Comparison of ENCODE assay signal across 8 mouse cellular contexts in the genomic region with DNA sequence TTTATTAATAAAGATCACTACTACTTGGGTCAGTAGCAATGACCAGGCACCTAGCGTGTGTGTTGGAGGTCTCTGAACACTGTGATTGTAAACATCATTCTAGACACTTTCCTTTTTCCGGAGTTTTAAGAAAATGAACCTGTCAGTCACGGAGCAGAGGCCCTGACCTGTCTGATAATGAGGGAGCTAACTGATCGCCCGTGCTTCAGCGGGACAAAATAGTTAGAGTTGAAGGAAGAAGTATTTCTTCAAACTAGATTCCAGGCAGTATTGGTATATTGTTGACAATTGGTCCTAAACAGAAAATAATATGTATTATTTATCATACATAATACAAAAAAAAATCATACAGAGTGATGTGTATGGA. TPM values are rescaled to one million over a fixed set of nuclear protein-coding genes. Genes with fewer than 3 reads are reported as not detected.
A peak's percentile ranks its signal among the peaks of the same experiment; 100 is the strongest.
DNase-seq lines count a peak whose midpoint lies in the region; ATAC-seq and TF ChIP-seq lines count a peak whose summit lies in the region.

No protein-coding gene starts in this region.

- no peak for TF ChIP-seq CTCF in bone marrow macrophage, adult 2 months (IDR thresholded peaks at IDR 0.05; ENCODE audit: low read depth, low read length)

- no peak for ATAC-seq in kidney, embryonic 16.5 days (ENCODE audit: low FRiP score, low TSS enrichment)
- ATAC-seq in hindbrain, embryonic 16.5 days, result no peak
- ATAC-seq in midbrain, embryonic 16.5 days, result no peak; the same call in 1 of the 2 replicates

- H3K9ac ChIP-seq in kidney, embryonic 16.5 days (replicated peaks; ENCODE audit: low read length), result peak overlapping the region; percentile 94
- H3K9ac ChIP-seq in hindbrain, embryonic 16.5 days (ENCODE audit: low read depth, low read length), result peak overlapping the region; percentile 95
- H3K9ac ChIP-seq in midbrain, embryonic 16.5 days (ENCODE audit: low read depth, low read length), result peak overlapping the region; percentile 90

- no peak for TF ChIP-seq POLR2A in bone marrow macrophage, adult 2 months (IDR thresholded peaks at IDR 0.05; ENCODE audit: borderline replicate concordance, low read depth, low read length)

- H3K4me3 ChIP-seq in kidney, embryonic 16.5 days (ENCODE audit: low read length), result peak overlapping the region; percentile 93
- peak overlapping the region; percentile 90 for H3K4me3 ChIP-seq in bone marrow macrophage, adult 2 months (ENCODE audit: insufficient read depth, low read length)
- H3K4me3 ChIP-seq in hindbrain, embryonic 16.5 days (ENCODE audit: low read length), result peak overlapping the region; percentile 93
- H3K4me3 ChIP-seq in midbrain, embryonic 16.5 days (ENCODE audit: low read depth, low read length), result peak overlapping the region; percentile 81

- peak overlapping the region; percentile 89; the same call in 1 of the 2 replicates for H3K27ac ChIP-seq in kidney, embryonic 16.5 days (ENCODE audit: low read length)
- peak overlapping the region; percentile 50; the same call in 1 of the 2 replicates for H3K27ac ChIP-seq in bone marrow macrophage, adult 2 months (ENCODE audit: insufficient read depth, low read depth, low read length)
- H3K27ac ChIP-seq in hindbrain, embryonic 16.5 days (ENCODE audit: low read depth, low read length), result peak overlapping the region; percentile 90
- peak overlapping the region; percentile 91; the same call in 1 of the 2 replicates for H3K27ac ChIP-seq in midbrain, embryonic 16.5 days (ENCODE audit: low read length)

- no peak for DNase-seq in kidney, adult 11 months
- DNase-seq in ovary, postnatal 36 days (ENCODE audit: low spot score), result no peak
- DNase-seq in Muller cell, postnatal 12 days (ENCODE audit: inconsistent ontology term), result no peak
- no peak for DNase-seq in cerebellum, adult 18-20 months

- H3K9me3 ChIP-seq in kidney, embryonic 16.5 days (ENCODE audit: low read length), result no peaks in the 10 kb centered on the region
- H3K9me3 ChIP-seq in hindbrain, embryonic 16.5 days (ENCODE audit: control insufficient read depth, low read length), result no peaks in the 10 kb centered on the region
- H3K9me3 ChIP-seq in midbrain, embryonic 16.5 days (replicated peaks; ENCODE audit: control insufficient read depth, low read length, poor library complexity, severe bottlenecking), result no peaks in the 10 kb centered on the region

- H3K4me1 ChIP-seq in kidney, embryonic 16.5 days (ENCODE audit: insufficient read depth, low read length), result peaks cover 8% of the 10 kb centered on the region; the same call in 1 of the 2 replicates
- peaks cover 25% of the 10 kb centered on the region for H3K4me1 ChIP-seq in bone marrow macrophage, adult 2 months (ENCODE audit: control insufficient read depth, insufficient read depth, low read length)
- peaks cover 5% of the 10 kb centered on the region for H3K4me1 ChIP-seq in hindbrain, embryonic 16.5 days (ENCODE audit: control insufficient read depth, insufficient read depth, low read depth, low read length)
- peaks cover 11% of the 10 kb centered on the region for H3K4me1 ChIP-seq in midbrain, embryonic 16.5 days (ENCODE audit: control insufficient read depth, insufficient read depth, low read length)

- no peaks in the 10 kb centered on the region for H3K27me3 ChIP-seq in kidney, embryonic 16.5 days (ENCODE audit: insufficient read depth, low read length)
- H3K27me3 ChIP-seq in hindbrain, embryonic 16.5 days (replicated peaks; ENCODE audit: control insufficient read depth, insufficient read depth, low read length), result no peaks in the 10 kb centered on the region
- no peaks in the 10 kb centered on the region for H3K27me3 ChIP-seq in midbrain, embryonic 16.5 days (ENCODE audit: control insufficient read depth, insufficient read depth, low read depth, low read length)

- H3K4me2 ChIP-seq in kidney, embryonic 16.5 days (replicated peaks; ENCODE audit: low read depth, low read length), result peak overlapping the region; percentile 59
- peak overlapping the region; percentile 64 for H3K4me2 ChIP-seq in hindbrain, embryonic 16.5 days (ENCODE audit: low read length)
- H3K4me2 ChIP-seq in midbrain, embryonic 16.5 days (ENCODE audit: low read length), result peak overlapping the region; percentile 68

- peaks cover 6% of the 10 kb centered on the region; the same call in 1 of the 2 replicates for H3K36me3 ChIP-seq in kidney, embryonic 16.5 days (ENCODE audit: insufficient read depth, low read length)
- H3K36me3 ChIP-seq in hindbrain, embryonic 16.5 days (ENCODE audit: control insufficient read depth, insufficient read depth, low read length), result no peaks in the 10 kb centered on the region
- peaks cover 2% of the 10 kb centered on the region; the same call in 1 of the 2 replicates for H3K36me3 ChIP-seq in midbrain, embryonic 16.5 days (ENCODE audit: control insufficient read depth, insufficient read depth, low read length)

- WGBS in kidney, embryonic 16.5 days, result 0% methylated on average over 6 of the region's 6 CpGs
- WGBS in hindbrain, embryonic 16.5 days, result under 1% methylated on average over 6 of the region's 6 CpGs
- under 1% methylated on average over 6 of the region's 6 CpGs for WGBS in midbrain, embryonic 16.5 days

RNA-seq across cellular contexts. Expression of gene Dync1i2, which starts 0.8 kb away (rescaled TPM):
- polyA plus RNA-seq in kidney, embryonic 16.5 days (2015; fragmentation: Nextera tagmentation; extraction: Ambion mirVana), result 76.1 and 85.8 TPM in 2 replicates
- polyA plus RNA-seq in bone marrow macrophage, adult 2 months (2012; ENCODE audit: insufficient read depth, insufficient read length, missing spikeins), result 144 and 146 TPM in 2 replicates
- polyA plus RNA-seq in hindbrain, embryonic 16.5 days (2015; fragmentation: Nextera tagmentation; extraction: Ambion mirVana), result 145 and 167 TPM in 2 replicates
- 190 and 199 TPM in 2 replicates for polyA plus RNA-seq in midbrain, embryonic 16.5 days (2015; fragmentation: Nextera tagmentation; extraction: Ambion mirVana)
